Mouse (Mus musculus): ENCODE data around the gene Foxn3. TPM values are rescaled to one million over a fixed set of nuclear protein-coding genes. Genes with fewer than 3 reads are reported as not detected.

The Foxn3 gene
- total and polyA plus RNA-seq, 3 experiments: 9.7 to 26.8 (median 11.0) TPM

DNA sequence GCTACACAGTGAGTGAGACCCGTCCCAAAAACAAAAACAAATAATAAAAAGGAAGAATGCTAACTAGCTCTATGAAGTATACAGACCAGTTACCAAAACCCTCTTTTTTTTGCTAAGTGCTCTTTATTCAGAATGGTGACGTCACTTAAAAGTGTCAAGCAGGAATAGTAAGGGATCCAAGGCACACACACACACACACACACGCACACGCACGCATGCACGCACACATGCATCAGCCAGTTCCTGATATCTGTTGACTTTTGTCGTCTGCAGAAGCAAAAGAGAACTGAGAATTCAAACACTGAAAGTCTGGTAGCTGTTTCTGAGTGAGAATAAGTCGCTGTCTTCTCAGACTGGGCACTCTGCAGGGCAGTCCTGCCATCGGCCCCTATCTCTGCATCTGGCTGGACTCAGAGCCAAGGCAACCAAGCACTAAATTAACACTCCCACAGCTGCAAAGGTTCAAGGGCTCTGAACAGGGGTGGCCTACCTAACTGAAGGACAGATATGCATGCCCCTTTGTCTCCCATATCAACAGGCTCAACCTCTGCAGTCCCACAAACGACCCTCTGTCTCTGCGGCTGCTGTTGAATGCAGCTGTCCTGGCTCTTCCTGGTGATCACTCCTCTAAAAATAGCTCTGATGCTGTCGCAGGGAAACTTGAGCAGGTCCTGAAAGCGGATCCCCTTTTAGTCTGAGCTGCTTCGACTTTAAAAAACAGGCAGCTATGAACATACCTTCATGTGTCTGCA is 257.4 kb downstream of the Foxn3 start:
- Histone ChIP-seq H3K4me1 (ENCODE audit: control insufficient read depth in 1 of 2, insufficient read depth in 2 of 2) (peaks cover 29 to 93% of the 10 kb centered on the region in 2 experiments), H3K36me3 (replicated peaks in 1 of 2; ENCODE audit: control insufficient read depth in 1 of 2, insufficient read depth in 1 of 2, low read length in 1 of 2) (peaks cover 0 to 35% of the 10 kb centered on the region in 2 experiments), H3K27ac (ENCODE audit: insufficient read depth, low read depth) (no peak overlapping the region), H3K4me2 (ENCODE audit: insufficient read depth, low read depth, poor library complexity, severe bottlenecking) (0 out of 2 replicates have a peak overlapping the region, but pooled peaks have one; percentile 4), H3K27me3 (replicated peaks) (no peaks in the 10 kb centered on the region), H3K79me2 (replicated peaks; ENCODE audit: control insufficient read depth, extremely low read depth, insufficient read depth, poor library complexity, severe bottlenecking) (no peaks in the 10 kb centered on the region), H3K9ac (ENCODE audit: insufficient read depth, low read depth) (no peak overlapping the region), H3K4me3 (replicated peaks in 1 of 3; ENCODE audit: low read depth in 2 of 3, low read length in 2 of 3, poor library complexity in 1 of 3) (no peak overlapping the region), H3K9me3 (replicated peaks; ENCODE audit: low read length) (no peaks in the 10 kb centered on the region)
- dilution Hi-C loops (cut with MboI; ENCODE audit: extremely low pct_ligation_motif_present, extremely low pct_unique_long_range_greater_than_20kb, low sequenced_read_pairs): no loop called here
- TF ChIP-seq MXI1 (IDR thresholded peaks at IDR 0.05; ENCODE audit: low read depth, low read length): no peak
- TF ChIP-seq MEF2A (IDR thresholded peaks at IDR 0.05; ENCODE audit: borderline replicate concordance, low read depth, low read length): peak; percentile 68; the same call in 1 of the 2 replicates
- no peak for TF ChIP-seq HCFC1 (IDR thresholded peaks at IDR 0.05; ENCODE audit: low read depth, low read length)
- peak; percentile 63 for TF ChIP-seq BHLHE40 (IDR thresholded peaks at IDR 0.05; ENCODE audit: low read depth, low read length)
- no peak for DNase-seq (ENCODE audit: extremely low read depth)
- in situ Hi-C loops (cut with MboI; ENCODE audit: low pct_ligation_motif_present, low pct_unique_long_range_greater_than_20kb, low sequenced_read_pairs): no loop called here

DNA sequence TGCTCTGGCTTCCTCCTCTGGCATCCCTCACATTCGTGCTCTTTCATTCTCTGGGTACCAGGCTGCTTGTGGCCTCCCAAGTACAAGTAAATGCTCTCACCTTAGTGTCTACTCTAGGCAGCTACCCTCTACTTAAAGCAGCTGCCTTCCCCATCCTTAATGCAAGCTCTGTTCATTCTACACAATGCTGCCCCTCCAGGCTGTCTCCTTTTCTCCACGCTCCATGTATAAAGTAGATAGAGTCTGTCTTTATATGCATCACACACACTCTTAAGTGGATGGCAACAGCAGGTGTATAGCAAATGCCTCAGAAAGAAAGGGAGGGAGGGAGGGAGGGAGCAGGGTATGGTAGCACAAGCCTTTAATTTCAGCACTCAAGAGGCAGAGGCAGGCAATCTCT is 258.1 kb downstream of the Foxn3 start:
- Histone ChIP-seq H3K9ac (ENCODE audit: insufficient read depth, low read depth) (no peak overlapping the region), H3K4me1 (ENCODE audit: control insufficient read depth in 1 of 2, insufficient read depth in 2 of 2) (peaks cover 29 to 93% of the 10 kb centered on the region in 2 experiments), H3K36me3 (replicated peaks in 1 of 2; ENCODE audit: control insufficient read depth in 1 of 2, insufficient read depth in 1 of 2, low read length in 1 of 2) (peaks cover 0 to 29% of the 10 kb centered on the region in 2 experiments), H3K27me3 (replicated peaks) (no peaks in the 10 kb centered on the region), H3K27ac (ENCODE audit: insufficient read depth, low read depth) (no peak overlapping the region), H3K9me3 (replicated peaks; ENCODE audit: low read length) (no peaks in the 10 kb centered on the region), H3K4me2 (ENCODE audit: insufficient read depth, low read depth, poor library complexity, severe bottlenecking) (no peak overlapping the region), H3K4me3 (replicated peaks in 1 of 3; ENCODE audit: low read depth in 2 of 3, low read length in 2 of 3, poor library complexity in 1 of 3) (no peak overlapping the region), H3K79me2 (replicated peaks; ENCODE audit: control insufficient read depth, extremely low read depth, insufficient read depth, poor library complexity, severe bottlenecking) (no peaks in the 10 kb centered on the region)
- in situ Hi-C loops (cut with MboI; ENCODE audit: low pct_ligation_motif_present, low pct_unique_long_range_greater_than_20kb, low sequenced_read_pairs): no loop called here
- dilution Hi-C loops (cut with MboI; ENCODE audit: extremely low pct_ligation_motif_present, extremely low pct_unique_long_range_greater_than_20kb, low sequenced_read_pairs): no loop called here
- TF ChIP-seq NRF1 (IDR thresholded peaks at IDR 0.05; ENCODE audit: low read depth, low read length): no peak
- TF ChIP-seq BHLHE40 (IDR thresholded peaks at IDR 0.05; ENCODE audit: low read depth, low read length): no peak
- no peak for TF ChIP-seq ZMIZ1 (IDR thresholded peaks at IDR 0.05; ENCODE audit: low read depth, low read length)
- TF ChIP-seq ELF1 (IDR thresholded peaks at IDR 0.05; ENCODE audit: low read depth, low read length): no peak
- no peak for TF ChIP-seq UBTF (IDR thresholded peaks at IDR 0.05; ENCODE audit: low read depth, low read length)
- TF ChIP-seq MAFK (IDR thresholded peaks at IDR 0.05; ENCODE audit: insufficient replicate concordance, low read length): no peak
- no peak for TF ChIP-seq TCF12 (IDR thresholded peaks at IDR 0.05; ENCODE audit: low read depth, low read length)
- no peak for TF ChIP-seq USF2 (conservative IDR thresholded peaks at IDR 0.05; ENCODE audit: low read depth, low read length)
- TF ChIP-seq IRF4 (IDR thresholded peaks at IDR 0.05; ENCODE audit: low read depth, low read length): no peak
- TF ChIP-seq NELFE (IDR thresholded peaks at IDR 0.05; ENCODE audit: low read depth, low read length): no peak
- TF ChIP-seq MAX (IDR thresholded peaks at IDR 0.05; ENCODE audit: low read length): no peak
- TF ChIP-seq PAX5 (IDR thresholded peaks at IDR 0.05; ENCODE audit: low read length): no peak
- no peak for TF ChIP-seq MYC (IDR thresholded peaks at IDR 0.05; ENCODE audit: low read depth, low read length)
- no peak for TF ChIP-seq CHD2 (IDR thresholded peaks at IDR 0.05; ENCODE audit: low read length)
- TF ChIP-seq SIN3A (IDR thresholded peaks at IDR 0.05; ENCODE audit: low read length): no peak
- TF ChIP-seq POLR2AphosphoS2 (IDR thresholded peaks at IDR 0.05; ENCODE audit: low read depth, low read length): no peak
- TF ChIP-seq JUN (IDR thresholded peaks at IDR 0.05; ENCODE audit: insufficient read depth, low read depth, low read length): no peak
- DNase-seq (ENCODE audit: extremely low read depth): no peak

All from CH12.LX (cell line).